In genomic region chr5:16309168-16310006, GRCm38 (mm10) we compare ENCODE assay signal across 8 mouse cellular contexts.
DNase-seq lines count a peak whose midpoint lies in the region.

No protein-coding gene starts in this region.

- DNase-seq in CD4-positive, CD25-positive, alpha-beta regulatory T cell, adult 2 months (ENCODE audit: low read depth, low spot score): peak; percentile 57
- DNase-seq in adrenal gland, adult 8-10 months: peak; percentile 23
- peak; percentile 52 for DNase-seq in embryo, embryonic 9.5 days (ENCODE audit: extremely low spot score)
- DNase-seq in heart, postnatal 10 days: peak; percentile 66 to 81
- peak; percentile 52 to 76 for DNase-seq in kidney, postnatal 25 days
- DNase-seq in lung, adult 18-20 months: peak; percentile 18 to 43
- DNase-seq in ovary, adult 18-20 months (ENCODE audit: low spot score): peak; percentile 6
- peak; percentile 70 for DNase-seq in thymus, postnatal 4 days

- intact Hi-C loops in heart, postnatal 10 days (cut with DNase I): loop anchor here (1.0 to 10.0 kb wide), 2 partner anchors 560 to 1455 kb away; no protein-coding TSS in a partner anchor

Comparison
In these comparisons a context has a peak if more than half of its experiments do, and no peak if none do; other contexts are left out.
1. Peak in every context shown above with its lines: DNase-seq.
2. DNase-seq: peak in every context shown above with its lines; median percentile 74 in heart, postnatal 10 days; 70 in thymus, postnatal 4 days; 64 in kidney, postnatal 25 days; 57 in CD4-positive, CD25-positive, alpha-beta regulatory T cell, adult 2 months; 52 in embryo, embryonic 9.5 days; 30 in lung, adult 18-20 months; 23 in adrenal gland, adult 8-10 months; 6 in ovary, adult 18-20 months.